Mouse (Mus musculus) heart, adult 2 months (tissue): ENCODE data around the gene Smg7. TPM values are rescaled to one million over a fixed set of nuclear protein-coding genes. Genes with fewer than 3 reads are reported as not detected.

Experiments used
- DNase-seq, 2 experiments: peaks; one replicate each; pipeline ENCODE4 v3.0.0; 2021
- H3K27ac ChIP-seq: fragments of 200-600 bp; 2 replicates; pipeline ENCODE4 v1.8.1; 2022
- H3K27me3 ChIP-seq: fragments of 200-500 bp; 2 replicates; pipeline ENCODE4 v1.6.1; 2012; ENCODE audit warnings: mild to moderate bottlenecking, low read length, inconsistent platforms, mixed read lengths; ENCODE audit not compliant: control insufficient read depth, insufficient read depth
- H3K36me3 ChIP-seq: fragments of 200-500 bp; 2 replicates; pipeline ENCODE4 v1.6.1; 2012; ENCODE audit warnings: low read length, inconsistent platforms; ENCODE audit not compliant: control insufficient read depth, insufficient read depth
- H3K4me1 ChIP-seq: fragments of 200-500 bp; 2 replicates; pipeline ENCODE4 v1.6.1; 2011; ENCODE audit warnings: low read length; ENCODE audit not compliant: control insufficient read depth, insufficient read depth
- H3K4me3 ChIP-seq: fragments of 200-600 bp; 2 replicates; pipeline ENCODE4 v1.8.1; 2022
- H3K79me2 ChIP-seq: fragments of 200-500 bp; replicated peaks from 2 replicates; pipeline ENCODE4 v1.6.1; 2012; ENCODE audit warnings: mild to moderate bottlenecking, inconsistent platforms, low read length, moderate library complexity, mixed read lengths; ENCODE audit not compliant: control insufficient read depth, insufficient read depth
- H3K9ac ChIP-seq: fragments of 200-500 bp; 2 replicates; pipeline ENCODE4 v1.6.1; 2012; ENCODE audit warnings: low read depth, mild to moderate bottlenecking, control low read depth, inconsistent platforms, low read length, mixed read lengths
- CTCF ChIP-seq: fragments of 200-600 bp; IDR thresholded peaks from 2 replicates; pipeline ENCODE4 v1.8.1; 2022; ENCODE audit warnings: antibody characterized with exemption, mild to moderate bottlenecking, moderate library complexity
- EP300 ChIP-seq: fragments of 200-500 bp; IDR thresholded peaks from 2 replicates; pipeline ENCODE4 v1.6.1; 2011; ENCODE audit warnings: low read depth, low read length, control low read depth; ENCODE audit not compliant: insufficient read depth
- POLR2A ChIP-seq: fragments of 200-500 bp; IDR thresholded peaks from 2 replicates; pipeline ENCODE4 v1.6.1; 2011; ENCODE audit warnings: mild to moderate bottlenecking, low read depth, low read length, control low read depth; ENCODE audit not compliant: insufficient read depth
- WGBS: fragments of 180-500 bp; shearing (Covaris S2); methylation state at CpG from one replicate; pipeline ENCODE4 v1.1.7; 2018; 5-methylcytosine and 5-hydroxymethylcytosine counted together
- intact Hi-C: fragments of 180-260 bp; cut with DNase I; formaldehyde crosslinking; loops from one replicate; pipeline ENCODE4 v1.15.1; 2025
- polyA plus RNA-seq: library from polyadenylated mRNA; depleted of rRNA; stranded (reverse); fragments of >200 nt; gene quantifications from 2 replicates; pipeline ENCODE4 v1.2.3, GENCODE M21; 2012
- total RNA-seq, 2 experiments: library from RNA; stranded (reverse); gene quantifications; 2 replicates each; pipeline ENCODE4 v1.2.3; 2021

Smg7 gene
- total and polyA plus RNA-seq, 3 experiments: 36.0 to 39.3 (median 39.3) TPM

GRCm38 (mm10) chr1:152796683-152797263, 105.7 kb downstream of the Smg7 start:
- DNase-seq: peak in 1 of 2 experiments; percentile 21
- Histone ChIP-seq H3K9ac (no peak overlapping the region), H3K27me3 (no peaks in the 10 kb centered on the region), H3K4me1 (peaks cover 4% of the 10 kb centered on the region; the same call in 1 of the 2 replicates), H3K4me3 (no peak overlapping the region), H3K79me2 (no peaks in the 10 kb centered on the region), H3K36me3 (no peaks in the 10 kb centered on the region), H3K27ac (no peak overlapping the region)
- TF ChIP-seq CTCF (no peak), EP300 (no peak), POLR2A (no peak)
- intact Hi-C loops: no loop called here
- WGBS: 78% methylated on average over 8 of the region's 8 CpGs

- intact Hi-C loops: no loop called here
- 58% methylated on average over 8 of the region's 8 CpGs for WGBS
- peak overlapping the region; percentile 12; the same call in 1 of the 2 replicates for H3K27ac ChIP-seq
Observed at GRCm38 (mm10) chr1:152795688-152796255, 106.7 kb downstream of the Smg7 start.

GRCm38 (mm10) chr1:152793495-152794130, 108.8 kb downstream of the Smg7 start:
- 60% methylated on average over 6 of the region's 6 CpGs for WGBS
- Histone ChIP-seq H3K27ac (no peak overlapping the region; the same call in 1 of the 2 replicates), H3K36me3 (no peaks in the 10 kb centered on the region), H3K79me2 (no peaks in the 10 kb centered on the region), H3K27me3 (no peaks in the 10 kb centered on the region), H3K4me1 (peaks cover 4% of the 10 kb centered on the region; the same call in 1 of the 2 replicates), H3K9ac (no peak overlapping the region), H3K4me3 (no peak overlapping the region)
- intact Hi-C loops: loop anchor here (5.0 kb wide), 2 partner anchors 54 to 609 kb away; no protein-coding TSS in a partner anchor
- TF ChIP-seq POLR2A (no peak), EP300 (no peak), CTCF (no peak)
- DNase-seq: no peak

More at GRCm38 (mm10) chr1:152795688-152796255, 106.7 kb downstream of the Smg7 start:
- TF ChIP-seq EP300 (no peak), POLR2A (no peak), CTCF (no peak)
- no peak for DNase-seq
- no peak overlapping the region for H3K4me3 ChIP-seq
- peaks cover 4% of the 10 kb centered on the region; the same call in 1 of the 2 replicates for H3K4me1 ChIP-seq
- H3K36me3 ChIP-seq: no peaks in the 10 kb centered on the region
- no peaks in the 10 kb centered on the region for H3K27me3 ChIP-seq
- no peaks in the 10 kb centered on the region for H3K79me2 ChIP-seq
- H3K9ac ChIP-seq: no peak overlapping the region

- intact Hi-C loops: loop anchor here (5.0 kb wide), 2 partner anchors 54 to 609 kb away; no protein-coding TSS in a partner anchor
- no peak overlapping the region for H3K4me3 ChIP-seq
- H3K27me3 ChIP-seq: no peaks in the 10 kb centered on the region
- peaks cover 4% of the 10 kb centered on the region; the same call in 1 of the 2 replicates for H3K4me1 ChIP-seq
- no peak overlapping the region for H3K9ac ChIP-seq
- H3K27ac ChIP-seq: no peak overlapping the region
- H3K36me3 ChIP-seq: no peaks in the 10 kb centered on the region
- WGBS: 70% methylated on average over 12 of the region's 12 CpGs
- TF ChIP-seq CTCF: no peak
- TF ChIP-seq POLR2A: no peak
- TF ChIP-seq EP300: no peak
- no peak for DNase-seq
- H3K79me2 ChIP-seq: no peaks in the 10 kb centered on the region
Observed at GRCm38 (mm10) chr1:152792736-152793494, 109.5 kb downstream of the Smg7 start.

- Histone ChIP-seq H3K36me3 (no peaks in the 10 kb centered on the region), H3K4me3 (no peak overlapping the region), H3K79me2 (no peaks in the 10 kb centered on the region), H3K27me3 (no peaks in the 10 kb centered on the region), H3K9ac (no peak overlapping the region), H3K27ac (no peak overlapping the region), H3K4me1 (peaks cover 3% of the 10 kb centered on the region; the same call in 1 of the 2 replicates)
- intact Hi-C loops: loop anchor here (5.0 kb wide), 2 partner anchors 56 to 611 kb away; no protein-coding TSS in a partner anchor
- 62% methylated on average over 4 of the region's 4 CpGs for WGBS
- TF ChIP-seq EP300 (no peak), CTCF (no peak), POLR2A (no peak)
- DNase-seq: no peak
Observed at GRCm38 (mm10) chr1:152791269-152791668, 111.2 kb downstream of the Smg7 start.
